Comparison of ENCODE assay signal across 11 mouse cellular contexts in the genomic region with DNA sequence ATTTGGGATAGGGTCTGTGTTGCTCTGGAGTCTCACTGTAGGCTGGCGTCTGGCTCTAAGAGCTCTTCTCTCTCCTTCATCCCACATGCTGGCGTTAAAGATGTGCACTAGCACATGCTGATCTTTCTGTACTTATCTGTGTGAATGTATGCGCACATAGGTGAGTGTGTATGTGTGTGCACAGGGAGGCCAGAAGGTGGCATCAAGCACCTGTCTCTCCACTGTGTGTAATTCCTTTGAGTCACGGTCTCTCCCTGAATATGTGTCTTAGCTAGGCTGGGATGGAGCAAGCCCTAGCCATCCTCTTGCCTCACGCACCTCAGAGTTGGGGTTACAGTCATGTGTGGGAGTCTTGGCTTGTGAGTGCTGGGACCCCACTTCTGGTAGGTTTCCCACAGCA. TPM values are rescaled to one million over a fixed set of nuclear protein-coding genes. Genes with fewer than 3 reads are reported as not detected.
DNase-seq lines count a peak whose midpoint lies in the region; ATAC-seq lines count a peak whose summit lies in the region.
"Had no signal": no experiment of that assay in that cellular context is flagged by ENCODE, and none has a peak within 500 bp of the region (broad histone marks: within the 10 kb centered on the region; RNA-seq: fewer than 3 reads in every experiment).

No protein-coding gene starts in this region.

- H3K4me3 ChIP-seq in heart, embryonic 13.5 days: 0 out of 2 replicates have a peak overlapping the region, but pooled peaks have one; percentile 72
- peak overlapping the region; percentile 80 for H3K4me3 ChIP-seq in megakaryocyte, embryonic 14.5 days (replicated peaks)
- no peak overlapping the region for H3K4me3 ChIP-seq in intestine, embryonic 14.5 days (ENCODE audit: low read depth, low read length)
- no peak overlapping the region for H3K4me3 ChIP-seq in stomach, embryonic 15.5 days (replicated peaks)

- no peak for DNase-seq in heart, postnatal 10 days
- no peak for DNase-seq in intestine, embryonic 14.5 days (ENCODE audit: low spot score)
- no peak for DNase-seq in right cerebral cortex, postnatal 10 days (ENCODE audit: low spot score in 2 of 2)
- no peak for DNase-seq in cerebellum, postnatal 25 days
- DNase-seq: kidney, postnatal 36 days; lung, adult 18-20 months; thymus, adult 18-20 months had no signal

- no peaks in the 10 kb centered on the region for H3K9me3 ChIP-seq in heart, embryonic 13.5 days
- no peaks in the 10 kb centered on the region for H3K9me3 ChIP-seq in megakaryocyte, embryonic 14.5 days
- no peaks in the 10 kb centered on the region for H3K9me3 ChIP-seq in intestine, embryonic 14.5 days (ENCODE audit: control insufficient read depth, low read length)
- no peaks in the 10 kb centered on the region for H3K9me3 ChIP-seq in stomach, embryonic 15.5 days

- no peaks in the 10 kb centered on the region for H3K27me3 ChIP-seq in heart, embryonic 13.5 days (replicated peaks)
- H3K27me3 ChIP-seq in megakaryocyte, embryonic 14.5 days (replicated peaks): no peaks in the 10 kb centered on the region
- no peaks in the 10 kb centered on the region for H3K27me3 ChIP-seq in intestine, embryonic 14.5 days (replicated peaks; ENCODE audit: control insufficient read depth, insufficient read depth, low read length)
- no peaks in the 10 kb centered on the region for H3K27me3 ChIP-seq in stomach, embryonic 15.5 days (replicated peaks)

- no peak for ATAC-seq in heart, embryonic 13.5 days (ENCODE audit: extremely low read depth, insufficient number of reproducible peaks, low FRiP score, low TSS enrichment)
- ATAC-seq in megakaryocyte, adult 5-6 weeks (ENCODE audit: poor library complexity, severe bottlenecking): no peak
- no peak for ATAC-seq in intestine, embryonic 14.5 days (replicated peaks; ENCODE audit: low FRiP score, low TSS enrichment, low read depth)
- no peak for ATAC-seq in stomach, embryonic 15.5 days (ENCODE audit: insufficient read depth, low FRiP score, low read depth)

- H3K36me3 ChIP-seq in heart, embryonic 13.5 days: peaks cover 22% of the 10 kb centered on the region
- H3K36me3 ChIP-seq in megakaryocyte, embryonic 14.5 days (replicated peaks; ENCODE audit: low read length): peaks cover 35% of the 10 kb centered on the region
- H3K36me3 ChIP-seq in intestine, embryonic 14.5 days (ENCODE audit: control insufficient read depth, insufficient read depth, low read length): peaks cover 8% of the 10 kb centered on the region; the same call in 1 of the 2 replicates
- no peaks in the 10 kb centered on the region for H3K36me3 ChIP-seq in stomach, embryonic 15.5 days

- intact Hi-C loops in heart, postnatal 10 days (cut with DNase I): loop anchor here (5.0 kb wide), 2 partner anchors 82 to 342 kb away; partner anchors contain the start of genes Marf1, Mpv17l, Nde1 and Pdxdc1

- H3K4me1 ChIP-seq in heart, embryonic 13.5 days: peaks cover 29% of the 10 kb centered on the region
- H3K4me1 ChIP-seq in megakaryocyte, embryonic 14.5 days: peaks cover 62% of the 10 kb centered on the region
- H3K4me1 ChIP-seq in intestine, embryonic 14.5 days (replicated peaks; ENCODE audit: control insufficient read depth, insufficient read depth, low read length): peaks cover 11% of the 10 kb centered on the region
- peaks cover 4% of the 10 kb centered on the region for H3K4me1 ChIP-seq in stomach, embryonic 15.5 days

- H3K4me2 ChIP-seq in heart, embryonic 13.5 days: peak overlapping the region; percentile 76
- H3K4me2 ChIP-seq in intestine, embryonic 14.5 days (ENCODE audit: low read length): peak overlapping the region; percentile 84; the same call in 1 of the 2 replicates
- H3K4me2 ChIP-seq in stomach, embryonic 15.5 days: peak overlapping the region; percentile 81

- WGBS in heart, embryonic 13.5 days: 87% methylated on average over 5 of the region's 5 CpGs
- WGBS in intestine, embryonic 14.5 days: 97% methylated on average over 5 of the region's 5 CpGs
- WGBS in stomach, embryonic 15.5 days: 93% methylated on average over 5 of the region's 5 CpGs

- H3K27ac ChIP-seq in heart, embryonic 13.5 days (replicated peaks): no peak overlapping the region
- no peak overlapping the region for H3K27ac ChIP-seq in intestine, embryonic 14.5 days (ENCODE audit: low read depth)
- no peak overlapping the region for H3K27ac ChIP-seq in stomach, embryonic 15.5 days

- peak overlapping the region; percentile 89; the same call in 1 of the 2 replicates for H3K9ac ChIP-seq in heart, embryonic 13.5 days
- H3K9ac ChIP-seq in intestine, embryonic 14.5 days (ENCODE audit: low read length): no peak overlapping the region
- H3K9ac ChIP-seq in stomach, embryonic 15.5 days: no peak overlapping the region

RNA-seq across cellular contexts. Expression of gene Ntan1, which starts 2.1 kb away (rescaled TPM):
- polyA plus RNA-seq in heart, embryonic 13.5 days (2015; fragmentation: Nextera tagmentation; extraction: Ambion mirVana): 145 and 149 TPM in 2 replicates
- 10 to 100 TPM; 66.2 to 66.5 TPM for total RNA-seq in heart, postnatal 10 days (2021)
- 28.2 and 34.3 TPM in 2 replicates for polyA plus RNA-seq in megakaryocyte, embryonic 14.5 days (2012; ENCODE audit: insufficient read depth, low replicate concordance)
- total RNA-seq in megakaryocyte, adult 5-6 weeks (2015): 93.7 and 107 TPM in 2 replicates
- 72.4 and 80.9 TPM in 2 replicates for total RNA-seq in megakaryocyte, adult 5-6 weeks (2017)
- 158 and 173 TPM in 2 replicates for polyA plus RNA-seq in intestine, embryonic 14.5 days (2014; fragmentation: Nextera tagmentation; extraction: Ambion mirVana)
- 160 and 174 TPM in 2 replicates for polyA plus RNA-seq in stomach, embryonic 15.5 days (2015; fragmentation: Nextera tagmentation; extraction: Ambion mirVana)

RNA-seq across cellular contexts. Expression of gene Rrn3, which starts 40.3 kb away (rescaled TPM):
- 48.2 and 50.8 TPM in 2 replicates for polyA plus RNA-seq in heart, embryonic 13.5 days (2015; fragmentation: Nextera tagmentation; extraction: Ambion mirVana)
- total RNA-seq in heart, postnatal 10 days (2021): 10 to 100 TPM; 42.5 to 47.6 TPM
- 5.6 and 6.4 TPM in 2 replicates for polyA plus RNA-seq in megakaryocyte, embryonic 14.5 days (2012; ENCODE audit: insufficient read depth, low replicate concordance)
- total RNA-seq in megakaryocyte, adult 5-6 weeks (2015): 14.5 and 16.3 TPM in 2 replicates
- total RNA-seq in megakaryocyte, adult 5-6 weeks (2017): 24.6 and 26.3 TPM in 2 replicates
- 54.4 and 59.1 TPM in 2 replicates for polyA plus RNA-seq in intestine, embryonic 14.5 days (2014; fragmentation: Nextera tagmentation; extraction: Ambion mirVana)
- 53.4 and 56.8 TPM in 2 replicates for polyA plus RNA-seq in stomach, embryonic 15.5 days (2015; fragmentation: Nextera tagmentation; extraction: Ambion mirVana)

Comparison
In these comparisons a context has a peak if more than half of its experiments do, and no peak if none do; other contexts are left out.
1. H3K4me3 ChIP-seq: peak in heart, embryonic 13.5 days (single experiment) and megakaryocyte, embryonic 14.5 days (single experiment); none in intestine, embryonic 14.5 days (single experiment) and stomach, embryonic 15.5 days (single experiment).
2. Peak in every context shown above with its lines, with median percentiles within 50 percentile points of each other: H3K4me2 ChIP-seq.